Mouse (Mus musculus): ENCODE results near the gene Tgfbr3. TPM values are rescaled to one million over a fixed set of nuclear protein-coding genes. Genes with fewer than 3 reads are reported as not detected.

Tgfbr3 gene
- polyA plus RNA-seq, 1 experiment: 6.1 TPM

DNA sequence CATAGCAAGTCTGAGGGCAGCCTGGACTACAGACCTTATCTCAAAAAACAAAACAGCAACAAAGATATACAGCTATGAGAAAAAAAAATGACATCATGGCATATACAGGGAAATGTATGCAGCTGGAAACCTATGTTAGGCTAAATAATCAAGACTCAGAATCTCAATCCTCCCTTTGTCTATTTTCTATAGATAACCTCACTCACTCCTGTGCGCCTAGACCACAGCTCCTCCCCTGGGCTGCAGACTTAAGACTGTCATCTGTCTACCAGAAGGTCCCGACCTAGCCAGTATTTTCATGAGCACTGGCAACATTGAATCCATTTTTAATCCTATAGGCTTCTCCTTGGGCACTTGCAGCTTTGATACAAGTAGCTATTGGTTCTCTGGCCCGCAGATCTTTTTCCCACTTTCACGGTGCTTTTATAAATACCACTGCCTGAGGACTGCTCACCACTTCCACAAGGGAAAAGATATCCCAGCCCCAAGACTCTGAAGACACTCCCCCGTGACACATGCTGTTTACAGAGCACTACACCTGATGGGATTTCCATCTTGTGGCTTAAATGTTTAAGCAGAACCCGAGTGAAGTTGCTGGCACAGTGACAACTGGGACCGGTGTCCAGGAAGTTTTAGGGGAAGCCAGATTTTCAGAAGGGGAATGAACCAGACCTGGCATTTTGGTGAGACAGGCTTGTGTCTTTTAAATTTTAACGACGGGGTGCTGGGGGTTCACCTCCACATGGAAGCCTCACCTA, 138.7 kb downstream of the Tgfbr3 start:
- Histone ChIP-seq H3K4me3 (ENCODE audit: insufficient read depth, low read length) (no peak overlapping the region), H3K27ac (ENCODE audit: insufficient read depth, low read length) (no peak overlapping the region), H3K4me1 (ENCODE audit: control insufficient read depth, insufficient read depth, low read length) (peaks cover 2% of the 10 kb centered on the region)
- TF ChIP-seq CTCF (IDR thresholded peaks at IDR 0.05; ENCODE audit: extremely low read depth, insufficient read depth, low read length) (no peak), POLR2A (IDR thresholded peaks at IDR 0.05; ENCODE audit: extremely low read depth, insufficient read depth, low read length) (no peak)

DNA sequence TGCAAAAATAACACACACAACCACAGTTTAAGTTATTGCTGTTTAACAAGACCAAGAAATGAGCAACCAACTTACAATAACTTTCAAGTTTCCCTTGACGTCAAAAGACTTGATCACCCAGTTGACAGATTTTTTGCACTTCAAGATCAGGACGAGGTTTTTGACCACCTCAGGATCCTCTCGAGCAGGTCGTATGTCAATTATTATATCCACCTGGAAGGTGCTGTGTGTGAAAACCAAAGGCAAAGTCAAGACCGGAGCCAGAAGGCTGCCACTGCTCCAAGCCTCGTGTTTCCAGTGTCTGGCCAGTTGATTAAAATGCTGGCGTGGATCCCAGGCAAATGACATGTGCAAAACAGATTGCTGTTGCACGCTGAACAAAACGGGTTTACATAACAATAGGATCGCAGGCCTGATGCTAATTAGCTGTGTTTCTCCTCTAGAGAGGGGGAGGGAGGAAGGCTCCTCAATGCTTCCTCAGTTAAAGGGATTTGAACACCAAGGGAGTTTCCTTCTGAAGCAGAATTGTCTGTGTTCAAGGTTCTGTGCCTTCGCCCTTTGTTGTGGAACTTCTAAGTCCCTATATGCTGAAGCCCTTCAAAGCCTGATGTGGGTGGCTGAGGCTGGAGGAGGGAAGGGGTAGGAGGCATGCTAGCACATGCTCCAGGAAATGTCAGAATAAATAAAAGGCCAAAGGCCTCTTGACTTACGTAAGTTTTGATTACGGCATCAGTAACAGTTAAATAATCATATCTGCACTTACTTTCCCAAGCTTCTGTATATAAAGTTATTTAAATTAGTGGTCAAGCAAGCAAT, 141.3 kb downstream of the Tgfbr3 start:
- Histone ChIP-seq H3K4me3 (ENCODE audit: insufficient read depth, low read length) (no peak overlapping the region), H3K27ac (ENCODE audit: insufficient read depth, low read length) (no peak overlapping the region), H3K4me1 (ENCODE audit: control insufficient read depth, insufficient read depth, low read length) (peaks cover 2% of the 10 kb centered on the region)
- no peak for TF ChIP-seq POLR2A (IDR thresholded peaks at IDR 0.05; ENCODE audit: extremely low read depth, insufficient read depth, low read length)
- no peak for TF ChIP-seq CTCF (IDR thresholded peaks at IDR 0.05; ENCODE audit: extremely low read depth, insufficient read depth, low read length)

DNA sequence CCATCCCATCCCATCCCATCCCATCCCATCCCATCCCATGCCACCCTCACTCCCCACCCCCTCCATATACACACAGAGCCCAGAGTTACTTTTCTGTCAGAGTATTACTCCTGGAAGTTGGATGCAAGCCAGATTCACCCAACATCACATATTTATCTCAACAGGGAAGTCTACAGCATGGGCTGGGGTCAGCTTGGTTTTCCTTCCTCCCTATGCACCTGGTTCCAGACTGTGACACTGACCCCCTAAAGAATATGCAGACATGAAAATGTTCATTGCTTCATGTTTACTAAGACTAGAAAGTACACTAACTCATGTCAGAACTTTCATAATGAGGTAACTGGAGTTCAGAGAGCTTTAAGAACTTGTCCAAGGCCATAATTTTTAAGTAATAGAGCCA, 142.0 kb downstream of the Tgfbr3 start:
- Histone ChIP-seq H3K4me1 (ENCODE audit: control insufficient read depth, insufficient read depth, low read length) (peaks cover 2% of the 10 kb centered on the region), H3K4me3 (ENCODE audit: insufficient read depth, low read length) (no peak overlapping the region), H3K27ac (ENCODE audit: insufficient read depth, low read length) (no peak overlapping the region)
- no peak for TF ChIP-seq POLR2A (IDR thresholded peaks at IDR 0.05; ENCODE audit: extremely low read depth, insufficient read depth, low read length)
- no peak for TF ChIP-seq CTCF (IDR thresholded peaks at IDR 0.05; ENCODE audit: extremely low read depth, insufficient read depth, low read length)

DNA sequence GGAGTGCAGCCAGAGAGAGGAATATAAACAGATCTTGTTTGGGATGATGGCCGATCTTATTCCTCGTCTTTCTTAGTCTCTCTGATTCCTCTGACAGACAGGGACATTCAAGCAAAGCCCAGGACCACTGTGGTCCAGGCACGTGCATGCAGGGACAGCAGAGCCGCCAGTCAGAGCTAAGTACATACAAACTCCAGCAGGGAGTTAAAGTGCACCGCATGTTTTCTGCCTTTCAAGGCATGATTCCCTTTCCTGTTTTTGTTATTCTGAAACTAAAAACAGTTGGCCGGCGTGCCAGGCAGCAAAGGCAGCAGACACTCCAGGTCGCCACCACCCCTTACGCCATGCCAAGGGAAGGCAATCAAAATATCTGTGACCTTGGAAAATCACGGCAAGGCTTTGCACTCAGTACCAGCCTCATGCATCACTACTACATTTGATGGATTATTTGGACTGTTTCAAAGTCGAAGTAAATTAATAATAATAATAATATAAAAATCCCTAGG, 143.3 kb downstream of the Tgfbr3 start:
- Histone ChIP-seq H3K4me3 (ENCODE audit: insufficient read depth, low read length) (no peak overlapping the region), H3K4me1 (ENCODE audit: control insufficient read depth, insufficient read depth, low read length) (peaks cover 2% of the 10 kb centered on the region), H3K27ac (ENCODE audit: insufficient read depth, low read length) (no peak overlapping the region)
- TF ChIP-seq CTCF (IDR thresholded peaks at IDR 0.05; ENCODE audit: extremely low read depth, insufficient read depth, low read length) (no peak), POLR2A (IDR thresholded peaks at IDR 0.05; ENCODE audit: extremely low read depth, insufficient read depth, low read length) (no peak)

DNA sequence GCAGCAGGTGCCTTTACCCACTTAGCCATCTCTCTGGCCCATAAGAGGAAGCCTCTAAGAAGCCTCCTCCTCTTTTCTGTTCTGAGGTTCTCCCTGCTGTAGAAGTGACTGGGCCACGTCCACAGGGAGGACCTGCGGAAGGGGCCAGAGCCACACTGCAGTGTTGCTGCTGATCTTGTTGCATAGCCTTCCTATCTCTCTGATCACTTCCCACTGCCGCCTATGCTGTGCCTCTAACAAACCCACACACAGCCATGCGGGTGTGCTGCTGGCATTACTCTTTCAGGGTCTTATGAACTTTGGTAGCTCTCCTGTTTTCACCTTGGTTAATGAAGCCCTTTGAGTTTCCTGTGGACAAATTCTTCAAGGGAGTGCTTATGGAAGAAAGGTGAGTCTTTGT, 144.3 kb downstream of the Tgfbr3 start:
- Histone ChIP-seq H3K4me1 (ENCODE audit: control insufficient read depth, insufficient read depth, low read length) (peaks cover 2% of the 10 kb centered on the region), H3K27ac (ENCODE audit: insufficient read depth, low read length) (no peak overlapping the region), H3K4me3 (ENCODE audit: insufficient read depth, low read length) (no peak overlapping the region)
- TF ChIP-seq CTCF (IDR thresholded peaks at IDR 0.05; ENCODE audit: extremely low read depth, insufficient read depth, low read length) (no peak), POLR2A (IDR thresholded peaks at IDR 0.05; ENCODE audit: extremely low read depth, insufficient read depth, low read length) (no peak)

DNA sequence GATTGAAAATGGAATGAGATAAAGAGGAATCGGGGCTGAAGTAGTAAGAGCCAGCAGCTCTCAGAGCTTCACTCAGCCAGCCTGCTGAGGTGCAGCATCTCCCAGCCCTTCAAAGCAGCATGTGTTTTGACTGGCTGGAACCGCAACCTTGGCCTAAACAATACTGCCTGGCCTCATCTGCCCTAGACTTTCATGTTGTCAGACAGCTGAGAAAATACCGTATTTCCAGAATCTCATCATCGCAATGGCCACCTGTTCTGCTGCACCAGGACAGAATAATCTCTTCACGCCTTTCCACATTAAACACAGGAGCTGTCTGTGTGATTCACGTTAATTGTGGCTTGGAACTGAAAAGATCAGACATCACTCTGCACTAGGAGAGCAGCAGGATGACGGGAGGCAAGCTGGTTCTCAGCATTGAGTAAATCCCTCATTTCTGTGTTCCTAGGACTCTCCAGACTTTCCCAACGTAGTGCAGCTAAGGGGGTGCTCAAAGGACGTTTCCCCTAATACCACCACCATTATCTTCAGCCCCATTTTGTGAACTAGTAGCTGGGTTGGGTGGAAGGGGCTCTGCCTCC, 145.1 kb downstream of the Tgfbr3 start:
- TF ChIP-seq CTCF (IDR thresholded peaks at IDR 0.05; ENCODE audit: extremely low read depth, insufficient read depth, low read length) (no peak), POLR2A (IDR thresholded peaks at IDR 0.05; ENCODE audit: extremely low read depth, insufficient read depth, low read length) (no peak)
- Histone ChIP-seq H3K4me3 (ENCODE audit: insufficient read depth, low read length) (no peak overlapping the region), H3K4me1 (ENCODE audit: control insufficient read depth, insufficient read depth, low read length) (peaks cover 2% of the 10 kb centered on the region), H3K27ac (ENCODE audit: insufficient read depth, low read length) (no peak overlapping the region)

DNA sequence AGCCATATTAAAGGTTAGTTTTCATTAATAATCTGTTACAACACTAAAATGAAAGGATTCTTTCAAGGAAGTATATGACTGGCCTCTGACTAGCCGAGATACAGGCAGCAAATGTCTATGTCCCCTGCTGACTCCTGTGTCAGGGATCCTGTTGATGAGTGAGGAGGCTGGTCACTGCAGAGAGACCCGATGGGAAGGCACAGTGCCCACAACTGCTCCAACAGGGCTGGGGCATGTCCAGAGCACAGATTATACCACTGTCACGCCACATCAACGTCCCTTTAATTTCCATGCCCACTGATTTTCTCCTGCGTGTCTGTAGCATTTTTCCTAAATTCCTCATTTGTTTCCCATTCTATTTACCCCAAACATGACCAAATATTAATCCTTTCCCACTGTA, 146.0 kb downstream of the Tgfbr3 start:
- no peak overlapping the region for H3K27ac ChIP-seq (ENCODE audit: insufficient read depth, low read length)
- peaks cover 1% of the 10 kb centered on the region for H3K4me1 ChIP-seq (ENCODE audit: control insufficient read depth, insufficient read depth, low read length)
- no peak for TF ChIP-seq POLR2A (IDR thresholded peaks at IDR 0.05; ENCODE audit: extremely low read depth, insufficient read depth, low read length)
- no peak for TF ChIP-seq CTCF (IDR thresholded peaks at IDR 0.05; ENCODE audit: extremely low read depth, insufficient read depth, low read length)
- no peak overlapping the region for H3K4me3 ChIP-seq (ENCODE audit: insufficient read depth, low read length)

DNA sequence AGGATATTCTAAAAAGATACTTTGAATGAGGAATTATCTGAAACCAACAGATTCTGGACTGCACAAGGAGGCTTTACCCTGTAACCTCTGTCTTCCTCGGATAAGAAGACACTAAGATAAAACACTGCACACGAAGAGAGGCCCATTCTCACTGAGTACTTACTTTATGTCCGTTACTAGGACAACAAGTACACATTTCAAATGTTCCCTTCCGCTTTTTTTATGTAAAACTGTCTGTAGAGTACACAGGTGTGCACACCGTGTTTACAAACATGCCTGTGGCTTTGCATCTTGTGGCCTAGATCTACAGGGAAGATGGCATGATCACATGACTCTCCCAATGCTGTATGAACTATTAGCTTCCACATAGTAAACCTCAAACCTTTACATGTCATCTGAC, 146.6 kb downstream of the Tgfbr3 start:
- TF ChIP-seq POLR2A (IDR thresholded peaks at IDR 0.05; ENCODE audit: extremely low read depth, insufficient read depth, low read length) (no peak), CTCF (IDR thresholded peaks at IDR 0.05; ENCODE audit: extremely low read depth, insufficient read depth, low read length) (no peak)
- Histone ChIP-seq H3K27ac (ENCODE audit: insufficient read depth, low read length) (no peak overlapping the region), H3K4me1 (ENCODE audit: control insufficient read depth, insufficient read depth, low read length) (no peaks in the 10 kb centered on the region), H3K4me3 (ENCODE audit: insufficient read depth, low read length) (no peak overlapping the region)

DNA sequence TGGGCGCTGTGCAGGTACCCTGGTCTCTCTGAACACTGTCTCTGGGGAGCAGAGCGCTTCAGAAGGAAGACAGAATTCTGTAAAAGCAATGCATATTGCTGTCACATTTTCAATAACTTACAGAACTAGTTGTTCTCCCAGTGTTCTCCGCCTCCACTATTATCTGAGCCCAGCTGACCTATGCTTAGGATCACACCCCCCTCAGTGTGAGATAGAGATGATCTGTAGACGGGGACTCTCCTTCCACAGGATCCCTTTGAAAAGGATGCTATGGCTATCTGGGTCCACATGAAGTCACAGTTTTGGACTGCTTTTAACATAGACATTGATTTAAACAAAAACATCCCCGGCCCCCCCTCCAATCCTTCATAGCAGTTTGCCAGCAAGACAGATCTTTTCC, 148.1 kb downstream of the Tgfbr3 start:
- no peak overlapping the region for H3K27ac ChIP-seq (ENCODE audit: insufficient read depth, low read length)
- H3K4me3 ChIP-seq (ENCODE audit: insufficient read depth, low read length): no peak overlapping the region
- no peaks in the 10 kb centered on the region for H3K4me1 ChIP-seq (ENCODE audit: control insufficient read depth, insufficient read depth, low read length)
- TF ChIP-seq POLR2A (IDR thresholded peaks at IDR 0.05; ENCODE audit: extremely low read depth, insufficient read depth, low read length): no peak
- no peak for TF ChIP-seq CTCF (IDR thresholded peaks at IDR 0.05; ENCODE audit: extremely low read depth, insufficient read depth, low read length)
